Mouse (Mus musculus) yolk sac, embryonic 10.5 days (tissue): Measurements from ENCODE around the gene Tacr2.

ENCODE experiments used
- DNase-seq: peaks from one replicate; pipeline ENCODE4 v3.0.0-alpha.2; 2017; ENCODE audit warnings: low spot score

Gene Tacr2

DNA sequence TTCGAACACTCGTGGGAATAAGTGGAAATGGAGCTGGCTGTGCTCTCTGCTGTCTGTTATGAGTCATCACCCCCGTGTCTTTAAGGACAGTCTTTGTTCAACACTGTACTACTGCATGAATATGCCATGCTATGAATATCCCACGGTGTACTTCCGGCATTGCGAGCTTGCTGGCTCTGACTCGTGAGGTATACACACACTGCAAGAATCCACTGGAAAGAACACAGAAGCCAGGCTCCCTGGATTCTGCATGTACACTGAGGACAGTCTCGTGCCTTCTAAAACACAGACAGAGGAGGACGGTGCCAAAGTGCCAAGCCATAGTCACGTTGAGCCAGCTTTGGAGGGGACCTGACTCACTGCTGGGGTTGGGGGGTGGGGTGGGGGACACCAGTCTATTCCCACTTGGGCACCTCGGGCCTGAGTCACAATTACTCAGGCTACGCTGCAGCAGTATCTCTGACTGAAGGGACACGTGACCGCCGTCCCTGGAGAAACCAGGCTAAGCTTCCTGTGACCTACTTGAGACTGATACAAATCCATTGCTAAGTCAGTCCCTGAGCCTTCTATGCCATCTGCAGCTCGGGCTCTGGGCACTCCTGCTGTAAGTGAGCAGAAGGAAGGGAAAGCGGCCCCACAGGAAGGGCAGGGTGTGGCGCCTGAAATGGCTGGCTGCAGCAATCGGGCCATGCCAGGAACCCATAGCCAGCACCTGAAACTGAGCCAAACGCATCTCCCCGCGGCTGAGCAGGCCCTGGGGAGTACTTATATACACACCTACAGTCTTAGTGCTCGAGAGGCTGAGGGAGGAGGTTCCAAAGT, 48.0 kb downstream of the Tacr2 start:
- DNase-seq, result no peak

DNA sequence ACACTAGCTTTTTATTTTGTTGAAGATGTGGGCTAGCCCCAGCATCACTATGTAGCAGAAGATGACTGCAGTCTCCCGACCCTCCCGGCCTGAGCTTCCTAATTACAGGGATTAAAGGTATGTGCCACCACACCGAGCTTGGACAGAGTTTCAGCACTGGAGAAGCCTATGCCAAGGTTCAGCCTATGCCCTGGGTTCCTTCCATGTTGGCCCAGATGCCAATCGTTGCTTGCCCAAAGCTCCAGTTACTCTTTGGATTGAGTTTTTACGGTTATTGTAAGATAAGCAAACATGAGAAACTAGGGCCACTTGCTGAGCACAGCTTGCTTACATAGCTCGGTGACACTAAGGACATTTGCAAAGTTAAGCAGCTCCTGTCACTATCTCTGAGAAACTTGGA, 52.9 kb downstream of the Tacr2 start:
- no peak for DNase-seq

DNA sequence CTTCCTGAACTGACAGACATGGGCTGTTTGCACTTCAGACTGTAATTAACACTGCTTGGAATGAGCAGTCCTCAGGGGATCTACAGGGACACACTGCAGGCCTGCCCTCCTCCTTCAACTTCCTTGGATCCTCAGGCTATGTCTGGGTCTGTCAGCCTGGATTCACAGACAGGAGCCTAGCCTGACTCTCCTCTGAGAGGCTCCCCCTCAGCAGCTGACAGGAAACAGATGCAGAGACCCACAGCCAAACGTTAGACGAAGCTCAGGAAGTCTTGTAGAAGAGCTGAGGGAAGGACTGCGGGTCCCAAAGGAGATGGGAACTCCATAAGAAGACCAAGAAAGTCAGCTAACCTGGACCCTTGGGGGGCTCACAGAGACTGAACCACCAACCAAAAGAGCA, 54.2 kb downstream of the Tacr2 start:
- DNase-seq, result peak; percentile 17

DNA sequence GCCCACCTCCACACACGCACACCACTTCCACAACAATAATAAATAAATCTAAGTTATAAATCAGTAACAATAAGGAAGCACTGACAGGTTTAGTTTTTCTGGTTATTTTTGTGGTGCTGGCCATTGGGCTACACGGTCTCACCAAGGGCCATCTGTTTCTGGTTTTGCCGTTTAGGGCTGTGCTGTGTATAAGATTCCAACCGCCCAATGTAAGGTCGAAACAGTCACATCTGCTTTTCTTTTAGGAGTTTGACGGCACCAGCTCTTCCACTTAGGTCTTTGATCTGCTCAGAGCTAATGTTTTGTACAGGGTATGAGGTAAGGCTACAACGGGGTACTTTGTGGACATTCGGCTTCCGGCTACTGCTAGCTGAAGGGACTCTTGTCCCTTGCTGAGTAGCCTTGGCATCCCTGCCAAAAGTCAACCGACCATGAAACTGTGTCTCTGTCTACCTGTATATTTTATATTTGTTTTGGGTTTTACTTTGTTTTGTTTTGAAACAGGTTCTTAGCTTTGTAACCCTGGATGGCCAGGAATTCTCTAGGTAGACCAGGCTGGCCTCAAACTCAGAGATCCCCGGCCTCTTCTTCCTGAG, 56.8 kb downstream of the Tacr2 start:
- no peak for DNase-seq

DNA sequence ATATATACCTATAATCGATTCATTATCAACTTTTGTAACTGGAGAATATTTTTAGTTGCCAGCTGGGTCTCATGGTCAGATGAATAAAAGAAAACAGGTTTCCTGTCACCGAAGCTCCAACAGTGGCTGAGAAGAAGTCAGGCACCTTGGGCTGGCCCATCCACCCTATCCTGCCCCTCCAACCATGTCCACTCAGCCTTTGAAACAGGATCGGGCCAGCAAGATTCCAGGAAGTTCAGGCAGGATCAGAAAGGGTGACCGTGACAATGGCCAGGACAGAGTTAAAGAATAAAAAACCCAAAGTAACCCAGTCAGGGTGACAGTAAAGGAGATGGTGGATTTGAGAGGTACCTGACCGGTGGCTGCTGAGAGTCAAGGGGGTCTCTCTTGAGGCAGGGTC, 57.4 kb downstream of the Tacr2 start:
- no peak for DNase-seq

DNA sequence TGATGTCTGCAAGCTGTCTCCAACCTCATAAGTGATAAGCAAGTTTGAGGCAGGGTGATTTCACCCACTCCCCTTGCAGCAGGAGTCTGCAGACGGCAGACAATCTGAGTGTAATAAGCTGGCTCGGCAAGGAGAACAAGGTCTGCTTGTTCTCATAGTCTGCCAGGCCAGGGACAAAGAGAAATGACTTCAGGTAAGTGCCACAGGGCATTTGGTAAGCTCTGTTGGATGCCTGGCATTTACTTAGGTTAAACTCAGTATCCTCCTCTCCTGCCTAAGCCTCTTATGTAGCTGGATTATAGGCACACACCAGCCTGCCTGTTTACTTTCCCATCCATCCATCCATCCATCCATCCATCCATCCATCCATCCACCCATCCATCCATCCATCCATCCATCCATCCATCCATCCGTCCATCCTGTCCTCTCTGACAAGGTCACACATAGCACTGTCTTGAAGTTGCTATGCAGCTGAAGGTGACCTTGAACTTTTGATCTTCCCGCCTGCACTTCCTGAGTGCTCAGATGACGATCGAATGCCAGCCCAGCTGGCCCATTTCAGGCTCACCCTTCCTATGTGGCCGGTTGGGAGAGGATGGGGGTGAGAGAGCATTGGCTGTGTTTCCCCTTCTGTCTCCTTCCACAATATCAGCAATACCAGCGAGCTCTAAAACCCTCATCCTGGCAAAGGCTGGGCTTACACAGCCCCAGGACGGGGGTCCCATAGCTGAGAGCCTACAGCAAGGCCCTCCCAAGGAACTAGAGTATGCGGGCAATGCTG, 58.2 kb downstream of the Tacr2 start:
- DNase-seq, result no peak

DNA sequence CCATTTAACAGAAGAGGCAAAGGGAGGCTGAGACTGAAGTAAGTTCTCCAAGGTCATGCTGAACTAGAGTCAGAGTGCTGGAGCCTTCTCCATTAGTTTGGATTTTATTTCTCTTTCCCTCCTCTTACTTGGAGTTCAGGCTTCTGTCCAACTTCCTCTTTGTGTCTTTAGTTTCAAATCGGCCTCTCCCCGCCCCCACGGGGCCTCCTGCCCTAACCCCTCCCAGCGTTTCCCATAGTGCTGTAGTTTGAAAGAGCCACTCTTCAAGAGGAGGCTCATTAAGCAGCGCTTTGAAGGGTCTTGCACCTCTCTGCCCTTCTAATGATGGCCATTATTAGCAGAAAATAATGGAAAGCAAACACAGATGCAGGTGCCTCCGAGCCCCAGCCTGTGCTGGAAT, 59.2 kb downstream of the Tacr2 start:
- DNase-seq, result no peak

DNA sequence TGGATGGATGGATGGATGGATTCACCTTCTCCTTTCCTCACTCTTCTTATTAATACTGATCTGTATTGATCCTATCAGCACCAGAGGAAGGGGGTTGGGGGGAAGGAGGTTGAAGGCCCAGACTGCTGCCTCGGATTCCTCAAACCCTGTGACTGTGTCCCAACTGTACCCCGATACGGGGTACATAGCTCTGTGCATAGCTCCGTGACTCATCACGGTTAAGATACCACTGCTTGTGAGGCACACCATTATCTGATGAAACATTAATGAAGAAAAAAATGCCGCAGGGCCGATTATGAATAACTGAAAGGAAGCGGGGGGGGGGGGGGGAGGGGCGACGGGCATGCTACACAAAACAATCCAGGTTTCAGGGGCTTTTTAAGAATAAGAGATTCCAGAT, 60.9 kb downstream of the Tacr2 start:
- DNase-seq, result no peak

DNA sequence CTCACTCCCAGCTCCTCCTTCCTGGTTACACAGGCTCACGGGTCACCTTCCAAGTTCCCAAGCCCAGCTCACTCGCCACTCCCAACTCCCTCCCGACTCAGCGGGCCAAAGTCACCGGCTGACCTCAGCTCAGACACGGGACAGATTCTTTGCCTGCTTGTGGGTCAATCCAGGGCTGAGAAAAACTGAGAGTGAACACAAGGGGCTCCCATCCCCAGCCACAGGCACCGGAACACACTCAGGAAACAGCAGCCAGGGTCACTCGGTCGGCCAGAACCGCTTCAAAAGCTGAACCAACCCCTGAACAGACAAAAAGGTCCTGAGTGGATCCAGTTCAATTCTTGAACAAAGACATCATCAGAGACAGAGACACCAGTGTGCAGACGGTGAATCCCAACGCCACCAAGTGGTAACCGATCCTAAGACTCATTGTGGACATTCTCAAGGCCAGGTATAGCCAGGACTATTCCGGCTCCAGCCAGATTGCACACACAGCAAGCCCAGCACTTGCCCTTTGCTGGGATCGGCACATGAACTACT, 61.7 kb downstream of the Tacr2 start:
- DNase-seq, result no peak
